Mouse (Mus musculus) spleen, postnatal 4 days (tissue): Measurements from ENCODE around the gene 4930432K21Rik.

ENCODE experiments used
- DNase-seq, 2 experiments: peaks; one replicate each; pipeline ENCODE4 v3.0.0; 2022; ENCODE audit warnings: low spot score in 2 of 2

Gene 4930432K21Rik

DNA sequence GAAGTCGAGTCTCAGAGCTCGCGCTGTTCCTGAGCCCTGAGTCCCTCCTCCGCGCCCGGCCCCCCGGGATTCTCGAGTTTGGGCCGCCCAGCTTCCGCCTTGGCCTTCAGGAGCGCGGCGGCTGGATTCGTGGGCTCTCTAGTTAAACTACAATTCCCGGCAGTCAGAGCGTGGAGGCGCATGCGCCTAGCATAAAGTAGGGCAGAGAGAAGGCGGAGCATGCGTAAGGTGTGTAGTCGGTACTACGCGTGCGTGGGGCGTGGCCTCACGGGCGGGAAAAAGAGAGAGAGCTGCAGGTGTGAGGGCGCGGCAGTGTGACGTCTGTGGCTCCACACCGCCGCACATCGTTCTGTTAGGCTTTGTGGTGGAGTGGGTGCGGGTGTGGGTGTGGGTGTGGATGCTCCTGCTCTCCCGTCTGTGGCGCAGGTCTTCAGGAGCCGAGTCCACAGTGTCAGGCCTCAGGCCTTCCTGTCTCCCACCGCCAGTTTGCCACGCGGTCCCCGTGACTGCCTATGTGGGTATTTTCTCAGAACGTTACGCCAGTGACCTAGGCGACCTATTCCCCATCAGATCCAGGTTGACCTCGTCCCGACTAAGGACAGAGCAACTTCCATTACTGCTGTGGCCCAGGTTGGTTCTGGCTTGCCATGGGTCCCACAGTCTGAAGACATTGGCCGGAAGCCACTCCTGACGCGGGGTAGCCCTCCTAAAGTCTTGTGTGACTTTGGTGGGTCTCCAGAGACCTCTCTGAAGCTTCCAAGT, at the start of gene 4930432K21Rik, which contains the start of gene Cc2d1a:
Gene 4930432K21Rik, plus strand, starts transcription at position 257 of the 762 bp plus-strand sequence.
Gene Cc2d1a, minus strand, starts transcription at position 168 of the 762 bp plus-strand sequence.
- DNase-seq, result peak; percentile 88 to 93

DNA sequence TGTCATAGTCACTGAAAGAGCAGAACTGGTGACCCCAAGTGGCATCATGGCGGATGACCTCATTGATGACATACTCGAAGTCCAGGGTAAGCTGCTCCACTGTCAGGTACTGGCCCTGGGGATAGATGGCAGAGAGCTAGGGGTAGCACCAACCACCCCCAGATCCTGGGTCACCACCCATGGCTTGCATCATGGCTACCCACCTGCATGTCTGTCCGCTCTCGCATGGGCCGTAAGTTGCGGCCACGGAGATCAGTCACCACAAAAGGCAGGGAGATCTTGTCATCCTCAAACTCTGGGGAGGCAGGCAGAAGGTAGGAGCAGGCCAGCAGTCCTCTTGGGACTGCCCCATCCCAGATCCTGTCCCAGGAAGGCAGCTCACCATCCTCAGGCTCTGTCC, 49.4 kb upstream of the 4930432K21Rik start:
- no peak for DNase-seq

- peak in 1 of 2 experiments; percentile 12 for DNase-seq
These were observed 46.2 kb upstream of the 4930432K21Rik start for GRCm38 (mm10) chr8:84101476-84102270.

DNA sequence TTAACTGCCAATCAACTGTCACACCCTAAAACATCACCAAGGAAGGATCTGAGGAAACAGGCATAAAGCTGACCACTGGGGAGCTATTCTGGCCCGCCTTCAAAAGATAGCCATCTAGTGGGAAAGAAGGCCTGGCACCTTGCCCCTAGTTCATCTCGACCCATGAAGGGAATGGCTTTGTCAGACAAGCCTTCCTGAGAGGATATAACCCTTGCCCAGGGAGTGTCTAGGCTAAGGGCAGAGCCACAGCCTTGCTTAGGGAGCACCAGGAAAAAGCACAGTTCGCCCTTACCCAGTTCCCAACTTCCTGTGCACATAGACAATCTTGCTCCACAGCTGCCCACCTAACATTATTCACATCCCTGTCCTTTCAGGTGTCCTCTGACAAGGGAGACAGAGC, 44.2 kb upstream of the 4930432K21Rik start:
- no peak for DNase-seq

DNA sequence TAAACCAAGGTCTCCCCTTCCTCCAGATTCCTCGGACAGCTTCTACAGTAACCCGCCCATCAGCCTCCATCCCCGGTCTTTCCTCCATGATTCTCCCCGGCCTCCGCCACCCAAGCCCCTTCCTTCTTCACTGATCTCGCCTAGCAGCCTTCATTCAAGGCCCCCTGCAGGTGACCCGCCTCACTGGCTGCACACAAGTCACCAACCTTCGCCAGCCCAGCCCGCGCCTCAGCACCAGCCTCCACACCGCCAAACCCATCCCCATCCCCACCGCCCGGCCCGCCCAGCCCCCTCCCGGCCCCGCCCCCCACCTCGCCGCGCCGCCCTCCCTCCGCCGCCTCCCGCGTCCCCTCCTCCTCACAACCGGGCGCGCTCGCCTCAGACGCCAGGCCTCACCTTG, 43.6 kb upstream of the 4930432K21Rik start:
- peak; percentile 75 to 87 for DNase-seq

GRCm38 (mm10) chr8:84104697-84105609, 42.9 kb upstream of the 4930432K21Rik start, which contains the start of gene Dcaf15:
Gene Dcaf15 (minus strand): TSS chr8:84104768.
- peak; percentile 99 for DNase-seq

GRCm38 (mm10) chr8:84105676-84106075, 42.1 kb upstream of the 4930432K21Rik start:
- DNase-seq, result no peak

GRCm38 (mm10) chr8:84106216-84107040, 41.4 kb upstream of the 4930432K21Rik start:
- DNase-seq, result no peak

DNA sequence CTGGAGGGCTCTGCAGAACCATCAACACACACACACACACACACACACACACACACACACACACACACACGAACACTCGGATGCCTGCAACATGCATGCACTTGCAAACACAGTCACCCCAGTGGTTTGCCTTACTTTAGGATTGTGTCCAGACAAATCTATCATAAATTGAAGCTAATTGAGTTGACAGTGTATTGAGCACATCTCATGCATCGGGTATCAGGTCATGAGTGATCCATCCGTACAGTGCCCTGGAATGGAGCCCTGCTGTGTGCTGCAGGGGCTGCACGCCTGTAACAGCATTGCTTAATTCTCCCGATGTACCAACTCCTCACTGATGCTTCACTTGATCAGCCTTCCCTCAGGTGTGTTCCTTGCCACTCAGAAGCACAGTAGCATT, 32.2 kb upstream of the 4930432K21Rik start:
- DNase-seq, result no peak

GRCm38 (mm10) chr8:84122151-84122550, 25.7 kb upstream of the 4930432K21Rik start:
- DNase-seq, result no peak

DNA sequence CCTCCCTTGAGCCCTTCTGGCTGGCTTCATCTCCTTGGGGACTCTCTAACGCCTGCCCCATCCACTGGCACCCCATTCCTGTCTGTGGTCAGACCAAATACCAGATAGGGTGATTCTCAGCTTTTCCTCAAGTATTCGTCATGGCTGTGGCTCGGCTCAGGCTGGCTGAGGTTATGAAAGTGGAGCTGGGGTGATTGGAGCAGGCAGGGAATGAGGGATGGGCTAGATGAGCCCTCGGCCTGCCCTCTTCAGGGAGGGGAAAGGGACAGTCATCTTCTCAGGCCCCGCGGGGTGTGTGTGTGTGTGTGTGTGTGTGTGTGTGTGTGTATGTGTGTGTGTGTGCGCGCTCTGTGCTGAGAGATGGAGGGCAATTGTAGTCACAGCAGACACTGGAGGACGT, 22.2 kb upstream of the 4930432K21Rik start, which contains the start of gene Podnl1:
Gene Podnl1, plus strand, starts transcription at position 334 of the 400 bp plus-strand sequence.
- peak in 1 of 2 experiments; percentile 9 for DNase-seq

- DNase-seq, result peak in 1 of 2 experiments; percentile 8
These were observed 21.1 kb upstream of the 4930432K21Rik start for GRCm38 (mm10) chr8:84126742-84127141.

DNA sequence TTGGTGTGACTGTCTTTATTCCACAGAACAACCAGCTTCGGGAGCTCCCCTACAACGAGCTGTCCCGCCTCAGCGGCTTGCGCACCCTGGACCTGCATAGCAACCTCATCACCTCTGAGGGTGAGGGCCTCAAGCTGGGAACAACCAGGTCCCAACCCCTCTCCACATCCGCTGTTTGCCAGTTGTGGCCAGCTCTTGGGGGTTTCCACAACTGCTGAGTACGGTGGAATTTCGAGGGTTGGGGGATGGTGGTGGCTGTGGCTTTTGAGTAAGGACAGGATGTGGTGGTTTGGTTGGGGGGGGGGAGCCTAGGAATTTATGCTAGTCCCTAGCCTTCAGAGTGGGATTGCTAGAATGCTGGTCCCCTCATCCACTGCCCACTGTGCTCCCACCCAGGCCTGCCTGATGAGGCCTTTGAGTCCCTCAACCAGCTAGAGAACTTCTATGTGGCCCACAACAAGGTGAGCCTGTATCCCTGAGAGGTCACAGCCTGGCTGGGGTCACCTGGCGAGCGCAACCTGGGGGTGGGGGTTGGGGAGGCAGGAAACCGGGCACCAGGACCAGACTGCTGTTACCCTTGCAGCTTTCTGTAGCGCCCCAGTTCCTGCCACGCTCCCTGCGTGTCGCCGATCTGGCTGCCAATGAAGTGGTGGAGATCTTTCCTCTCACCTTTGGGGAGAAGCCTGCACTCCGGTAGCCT, 20.5 kb upstream of the 4930432K21Rik start:
- peak; percentile 17 to 65 for DNase-seq

- peak in 1 of 2 experiments; percentile 16 for DNase-seq
These were observed 19.5 kb upstream of the 4930432K21Rik start for GRCm38 (mm10) chr8:84128277-84128676.

DNA sequence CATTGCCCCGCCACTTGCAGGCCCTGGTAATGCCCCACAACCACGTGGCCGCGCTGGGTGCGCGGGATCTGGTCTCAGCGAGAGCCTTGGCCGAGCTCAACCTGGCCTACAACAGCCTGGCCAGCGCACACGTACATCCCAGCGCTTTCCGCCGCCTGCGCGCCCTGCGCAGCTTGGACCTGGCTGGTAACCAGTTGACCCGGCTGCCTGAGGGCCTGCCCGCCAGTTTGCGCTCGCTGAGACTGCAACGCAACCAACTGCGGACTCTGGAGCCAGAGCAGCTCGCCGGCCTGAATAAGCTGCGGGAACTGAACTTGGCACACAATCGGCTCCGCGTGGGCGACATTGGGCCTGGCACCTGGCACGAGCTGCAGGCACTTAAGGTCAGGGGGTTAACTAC, 17.0 kb upstream of the 4930432K21Rik start:
- DNase-seq, result peak in 1 of 2 experiments; percentile 12

- DNase-seq, result peak in 1 of 2 experiments; percentile 11
These were observed 15.6 kb upstream of the 4930432K21Rik start for GRCm38 (mm10) chr8:84132225-84132624.

GRCm38 (mm10) chr8:84137848-84138247, 10.0 kb upstream of the 4930432K21Rik start:
- no peak for DNase-seq

GRCm38 (mm10) chr8:84140838-84141237, 7.0 kb upstream of the 4930432K21Rik start:
- DNase-seq, result no peak

DNA sequence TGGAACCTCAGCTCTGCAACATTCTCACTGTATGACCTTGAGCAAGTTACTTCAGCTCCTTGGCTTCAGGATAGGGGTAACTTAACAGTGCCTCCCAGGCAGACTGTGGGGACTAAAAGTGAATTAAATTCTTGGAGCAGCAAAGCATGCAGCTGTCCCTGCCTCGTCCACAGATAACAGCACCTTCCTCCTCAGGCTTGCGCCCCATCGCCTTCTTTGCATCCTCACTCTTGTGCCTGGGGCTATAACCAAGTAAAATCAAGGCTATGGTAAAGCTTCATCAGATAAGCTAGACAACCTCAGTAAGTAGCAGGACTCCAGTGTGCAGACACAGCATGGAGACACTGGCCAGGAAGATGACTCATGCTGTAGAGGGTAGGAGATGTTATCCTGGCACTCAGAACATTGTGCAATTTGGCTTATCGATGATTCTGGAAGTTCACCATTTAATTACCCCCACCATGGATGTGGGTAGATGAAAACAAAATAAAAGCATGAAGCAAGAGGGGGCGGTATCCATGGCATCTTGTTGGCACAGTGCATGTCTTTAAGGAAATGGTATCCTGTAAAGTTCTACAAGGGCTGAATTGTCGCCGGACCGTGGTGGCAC, 3.1 kb upstream of the 4930432K21Rik start:
- no peak for DNase-seq
